Mouse (Mus musculus) hindbrain, embryonic 16.5 days (tissue): Measurements from ENCODE around the gene Klhdc3. TPM values are rescaled to one million over a fixed set of nuclear protein-coding genes. Genes with fewer than 3 reads are reported as not detected.

Experiments used
- ATAC-seq: fragments of 200-750 bp; cut with Nextera tagmentation; 2 replicates; pipeline ENCODE4 v1.8.0; 2017; ENCODE audit warnings: moderate TSS enrichment, moderate library complexity
- H3K27ac ChIP-seq: fragments of 300-500 bp; sonication (generic); 2 replicates; pipeline ENCODE4 v1.5.1; 2014; ENCODE audit warnings: low read depth, mild to moderate bottlenecking, control low read depth, low read length, moderate library complexity
- H3K27me3 ChIP-seq: fragments of 300-500 bp; sonication (generic); replicated peaks from 2 replicates; pipeline ENCODE4 v1.6.1; 2014; ENCODE audit warnings: low read length; ENCODE audit not compliant: control insufficient read depth, insufficient read depth
- H3K36me3 ChIP-seq: fragments of 300-500 bp; sonication (generic); 2 replicates; pipeline ENCODE4 v1.6.1; 2014; ENCODE audit warnings: mild to moderate bottlenecking, low read length, moderate library complexity, mixed read lengths; ENCODE audit not compliant: control insufficient read depth, insufficient read depth
- H3K4me1 ChIP-seq: fragments of 300-500 bp; sonication (generic); 2 replicates; pipeline ENCODE4 v1.6.1; 2014; ENCODE audit warnings: low read depth, low read length; ENCODE audit not compliant: control insufficient read depth, insufficient read depth
- H3K4me2 ChIP-seq: fragments of 300-500 bp; sonication (generic); 2 replicates; pipeline ENCODE4 v1.6.1; 2014; ENCODE audit warnings: mild to moderate bottlenecking, low read length, control low read depth, moderate library complexity
- H3K4me3 ChIP-seq: fragments of 300-500 bp; sonication (generic); 2 replicates; pipeline ENCODE4 v1.5.1; 2014; ENCODE audit warnings: mild to moderate bottlenecking, low read length, control low read depth, moderate library complexity
- H3K9ac ChIP-seq: fragments of 300-500 bp; sonication (generic); 2 replicates; pipeline ENCODE4 v1.6.1; 2014; ENCODE audit warnings: low read depth, mild to moderate bottlenecking, control low read depth, low read length, moderate library complexity
- H3K9me3 ChIP-seq: fragments of 300-500 bp; sonication (generic); 2 replicates; pipeline ENCODE4 v1.6.1; 2014; ENCODE audit warnings: mild to moderate bottlenecking, low read length, moderate library complexity; ENCODE audit not compliant: control insufficient read depth
- WGBS: fragments of 180-500 bp; shearing (Covaris S2); extraction: QIAGEN DNeasy Blood & Tissue Kit; methylation state at CpG from one replicate; pipeline ENCODE4 v1.1.7; 2014; 5-methylcytosine and 5-hydroxymethylcytosine counted together
- polyA plus RNA-seq: library from polyadenylated mRNA; unstranded; fragments of >200 nt; fragmentation: Nextera tagmentation; extraction: Ambion mirVana; gene quantifications from 2 replicates; pipeline ENCODE4 v1.2.1, GENCODE M21; 2015

Gene Klhdc3
- polyA plus RNA-seq, 1 experiment from 2014 or later: 179 TPM

DNA sequence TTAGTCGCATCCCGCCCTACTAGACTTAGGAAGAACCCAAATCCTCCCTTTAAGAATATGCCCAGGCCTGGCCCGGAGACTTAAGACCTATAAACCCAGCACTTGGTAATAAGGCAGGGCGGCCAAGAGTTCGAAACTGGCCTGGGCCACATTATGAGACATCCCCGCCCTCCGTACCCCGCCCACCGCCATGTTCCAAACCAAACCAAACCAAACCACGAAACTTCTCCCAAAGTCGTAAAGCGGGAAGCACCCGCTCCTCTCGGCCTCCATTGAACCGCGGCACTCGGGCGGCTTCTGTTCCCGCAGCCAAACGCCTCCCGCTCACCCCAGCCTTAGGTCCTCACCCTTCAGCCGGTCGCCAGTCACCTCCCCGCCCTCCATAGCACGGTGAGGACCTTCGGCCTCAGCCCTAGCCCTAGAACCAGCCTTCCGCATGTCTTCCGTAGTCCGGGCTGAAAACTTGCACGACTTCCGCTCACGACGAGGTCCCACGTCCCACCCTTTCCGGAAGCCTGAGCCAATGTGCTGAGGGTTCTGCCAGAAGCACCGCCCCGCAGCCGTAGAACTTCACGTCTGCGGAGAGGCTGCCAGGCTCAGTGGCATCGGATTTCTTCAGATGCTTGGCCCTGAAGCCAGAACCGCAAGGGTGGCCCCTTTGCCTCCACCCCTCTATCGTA is 6.7 kb downstream of the Klhdc3 start, which contains the start of gene Rrp36:
Rrp36 (minus strand) TSS at position 503 of the 680 bp plus-strand sequence.
- WGBS: 1% methylated on average over 43 of the region's 43 CpGs
- Histone ChIP-seq H3K27ac (peak within 1 kb of the TSS; percentile 77), H3K36me3 (peaks cover 43% of the 10 kb centered on the region), H3K4me3 (peak within 1 kb of the TSS; percentile 85), H3K4me2 (peak within 1 kb of the TSS; percentile 86), H3K27me3 (no peaks in the 10 kb centered on the region), H3K9me3 (no peaks in the 10 kb centered on the region), H3K4me1 (peaks cover 16% of the 10 kb centered on the region), H3K9ac (peak within 1 kb of the TSS; percentile 75)
- peak; percentile 94 for ATAC-seq

- Histone ChIP-seq H3K27ac (no peak overlapping the region), H3K4me2 (no peak overlapping the region), H3K9ac (no peak overlapping the region), H3K4me1 (peaks cover 10% of the 10 kb centered on the region), H3K4me3 (no peak overlapping the region), H3K27me3 (no peaks in the 10 kb centered on the region), H3K9me3 (no peaks in the 10 kb centered on the region), H3K36me3 (peaks cover 29% of the 10 kb centered on the region)
- no peak for ATAC-seq
- WGBS: 92% methylated on average over 10 of the region's 10 CpGs
Measured at GRCm38 (mm10) chr17:46669911-46670310, 10.8 kb downstream of the Klhdc3 start.

DNA sequence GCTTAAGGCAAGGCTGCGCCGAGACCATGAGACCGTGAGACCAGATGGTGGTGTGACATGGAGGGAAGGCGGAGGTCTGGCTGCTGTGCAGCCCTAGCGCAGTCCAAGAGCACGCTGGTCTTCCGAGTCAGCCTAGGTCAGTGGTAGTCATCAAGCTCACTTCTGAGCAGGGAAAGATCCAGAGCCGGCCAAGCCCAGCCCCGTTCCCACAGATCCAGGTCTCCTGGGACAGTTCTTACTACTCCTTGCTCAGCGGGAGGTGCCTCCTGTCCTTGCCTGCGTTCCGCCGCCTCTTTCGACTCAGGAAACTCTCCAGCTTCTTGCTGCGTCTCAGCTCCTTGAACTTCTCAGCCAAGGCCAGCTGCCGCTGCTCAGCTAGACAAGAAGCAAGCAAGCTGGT is 13.0 kb downstream of the Klhdc3 start:
- no peak overlapping the region for H3K4me2 ChIP-seq
- H3K4me1 ChIP-seq: no peaks in the 10 kb centered on the region
- H3K27me3 ChIP-seq: no peaks in the 10 kb centered on the region
- no peak for ATAC-seq
- no peak overlapping the region for H3K4me3 ChIP-seq
- H3K9ac ChIP-seq: no peak overlapping the region
- 86% methylated on average over 16 of the region's 16 CpGs for WGBS
- H3K9me3 ChIP-seq: no peaks in the 10 kb centered on the region
- H3K27ac ChIP-seq: no peak overlapping the region
- H3K36me3 ChIP-seq: peaks cover 48% of the 10 kb centered on the region

- peak; percentile 41; the same call in 1 of the 2 replicates for ATAC-seq
- no peak overlapping the region for H3K27ac ChIP-seq
- no peaks in the 10 kb centered on the region for H3K9me3 ChIP-seq
- no peak overlapping the region for H3K4me3 ChIP-seq
- H3K36me3 ChIP-seq: peaks cover 60% of the 10 kb centered on the region
- no peaks in the 10 kb centered on the region for H3K4me1 ChIP-seq
- no peaks in the 10 kb centered on the region for H3K27me3 ChIP-seq
- H3K4me2 ChIP-seq: no peak overlapping the region
- H3K9ac ChIP-seq: no peak overlapping the region
- 76% methylated on average over 5 of the region's 5 CpGs for WGBS
Measured at GRCm38 (mm10) chr17:46662730-46663129, 18.0 kb downstream of the Klhdc3 start.

- Histone ChIP-seq H3K9me3 (no peaks in the 10 kb centered on the region), H3K27ac (no peak overlapping the region), H3K4me2 (no peak overlapping the region), H3K9ac (no peak overlapping the region), H3K4me1 (no peaks in the 10 kb centered on the region), H3K36me3 (peaks cover 61% of the 10 kb centered on the region), H3K4me3 (no peak overlapping the region), H3K27me3 (no peaks in the 10 kb centered on the region)
- WGBS: 90% methylated on average over 12 of the region's 12 CpGs
- no peak for ATAC-seq
Measured at GRCm38 (mm10) chr17:46661981-46662380, 18.7 kb downstream of the Klhdc3 start.

GRCm38 (mm10) chr17:46661351-46661750 is 19.4 kb downstream of the Klhdc3 start:
- 95% methylated on average over 9 of the region's 9 CpGs for WGBS
- H3K27me3 ChIP-seq: no peaks in the 10 kb centered on the region
- no peak for ATAC-seq

DNA sequence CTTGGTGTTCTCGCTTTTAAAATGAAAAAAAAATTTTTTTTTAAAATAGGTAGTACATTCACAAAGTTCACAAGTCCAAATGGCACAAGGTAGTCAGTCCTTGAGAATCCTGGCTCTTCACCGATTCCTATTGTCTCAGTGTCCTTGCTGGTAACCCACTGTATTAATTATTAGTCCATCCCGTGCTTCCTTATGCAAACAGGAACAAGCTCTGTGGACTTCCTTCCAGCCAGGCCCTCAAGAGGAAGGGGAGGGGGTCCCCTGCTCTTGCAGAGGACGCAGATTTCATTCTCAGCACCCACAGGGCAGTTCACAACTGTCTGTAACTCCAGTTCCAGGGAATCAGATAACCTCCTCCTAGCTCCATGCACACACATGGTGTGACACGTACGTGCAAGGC is 24.7 kb downstream of the Klhdc3 start:
- no peaks in the 10 kb centered on the region for H3K9me3 ChIP-seq
- peaks cover 34% of the 10 kb centered on the region for H3K36me3 ChIP-seq
- no peak overlapping the region for H3K4me2 ChIP-seq
- H3K4me1 ChIP-seq: peaks cover 14% of the 10 kb centered on the region
- H3K27me3 ChIP-seq: no peaks in the 10 kb centered on the region
- 88% methylated on average over 6 of the region's 6 CpGs for WGBS
- ATAC-seq: no peak
- H3K27ac ChIP-seq: no peak overlapping the region
- H3K9ac ChIP-seq: no peak overlapping the region
- H3K4me3 ChIP-seq: no peak overlapping the region

More at GRCm38 (mm10) chr17:46661351-46661750, 19.4 kb downstream of the Klhdc3 start:
- Histone ChIP-seq H3K9ac (no peak overlapping the region), H3K9me3 (no peaks in the 10 kb centered on the region), H3K4me2 (no peak overlapping the region), H3K4me3 (no peak overlapping the region), H3K4me1 (no peaks in the 10 kb centered on the region), H3K27ac (no peak overlapping the region), H3K36me3 (peaks cover 60% of the 10 kb centered on the region)

DNA sequence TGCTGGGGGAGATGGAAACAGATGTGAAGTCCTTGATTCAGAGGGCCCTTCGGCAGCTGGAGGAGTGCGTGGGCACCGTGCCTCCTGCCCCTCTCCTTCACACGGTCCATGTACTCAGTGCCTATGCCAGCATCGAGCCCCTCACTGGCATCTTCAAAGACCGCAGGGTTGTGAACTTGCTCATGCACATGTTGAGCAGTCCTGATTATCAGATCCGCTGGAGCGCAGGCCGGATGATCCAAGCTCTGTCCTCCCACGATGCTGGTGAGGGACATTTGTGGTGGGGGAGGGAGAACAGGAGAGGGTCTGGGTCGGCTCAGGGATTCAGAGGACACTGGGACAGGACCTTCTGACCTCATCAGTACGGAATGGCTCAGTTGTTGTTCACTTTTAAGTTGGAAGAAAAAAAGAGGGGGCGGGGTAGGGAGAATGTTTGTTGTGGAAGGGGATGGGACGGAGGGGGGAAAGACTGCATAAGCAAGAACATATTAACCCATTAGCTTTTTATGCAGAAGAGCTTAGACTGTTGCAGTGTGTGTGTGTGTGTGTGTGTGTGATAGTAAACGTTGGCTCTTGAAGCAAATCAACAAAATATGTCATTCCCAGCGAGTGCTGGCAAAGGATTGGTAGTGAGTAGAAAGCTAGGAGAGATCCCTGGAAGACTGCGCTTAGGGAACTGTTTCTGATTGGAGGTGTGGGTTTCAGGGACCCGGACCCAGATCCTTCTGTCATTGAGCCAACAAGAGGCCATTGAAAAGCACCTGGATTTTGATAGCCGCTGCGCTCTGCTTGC is 28.8 kb downstream of the Klhdc3 start:
- peaks cover 21% of the 10 kb centered on the region for H3K4me1 ChIP-seq
- WGBS: 73% methylated on average over 20 of the region's 20 CpGs
- no peak for ATAC-seq

DNA sequence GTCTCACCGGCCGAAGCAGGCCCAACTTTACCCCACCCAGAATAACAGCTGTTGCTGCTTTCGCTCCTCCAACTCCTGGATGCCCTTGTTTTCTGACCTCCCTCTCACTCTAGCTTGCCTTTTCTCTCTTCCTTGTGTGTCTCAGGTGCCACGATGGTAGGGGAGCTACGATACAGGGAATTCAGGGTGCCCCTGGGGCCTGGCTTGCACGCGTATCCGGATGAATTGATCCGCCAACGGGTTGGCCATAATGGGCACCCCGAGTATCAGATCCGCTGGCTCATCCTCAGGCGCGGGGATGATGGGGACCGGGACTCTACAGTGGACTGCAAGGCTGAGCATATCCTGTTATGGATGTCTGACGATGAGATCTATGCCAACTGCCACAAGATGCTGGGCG is 29.4 kb downstream of the Klhdc3 start:
- H3K4me1 ChIP-seq: peaks cover 26% of the 10 kb centered on the region
- no peaks in the 10 kb centered on the region for H3K9me3 ChIP-seq
- 78% methylated on average over 17 of the region's 17 CpGs for WGBS
- peak overlapping the region; percentile 95 for H3K27ac ChIP-seq
- H3K4me3 ChIP-seq: peak overlapping the region; percentile 70
- H3K4me2 ChIP-seq: peak overlapping the region; percentile 91
- ATAC-seq: no peak
- peak overlapping the region; percentile 91 for H3K9ac ChIP-seq
- H3K36me3 ChIP-seq: peaks cover 20% of the 10 kb centered on the region
- no peaks in the 10 kb centered on the region for H3K27me3 ChIP-seq

More for the DNA sequence above, 28.8 kb downstream of the Klhdc3 start:
- Histone ChIP-seq H3K4me3 (peak overlapping the region; percentile 70), H3K27ac (0 out of 2 replicates have a peak overlapping the region, but pooled peaks have one; percentile 12), H3K27me3 (no peaks in the 10 kb centered on the region), H3K9ac (peak overlapping the region; percentile 20; the same call in 1 of the 2 replicates), H3K4me2 (peak overlapping the region; percentile 91), H3K9me3 (no peaks in the 10 kb centered on the region), H3K36me3 (peaks cover 23% of the 10 kb centered on the region)
